Mouse (Mus musculus) thymus, adult 2 months (tissue): ENCODE measurements at regions not wholly inside any gene's neighbourhood (a gene's known extent, or its start where the extent isn't known, plus 50 kb on each side); places are given as distances from the start of the nearest gene placed in this dataset.

Source experiments
- DNase-seq: peaks from one replicate; pipeline ENCODE4 v3.0.0; 2021
- H3K27ac ChIP-seq: fragments of 200-500 bp; 2 replicates; pipeline ENCODE4 v1.5.1; 2012; ENCODE audit warnings: low read length, control low read depth; ENCODE audit not compliant: control insufficient read depth, insufficient read depth
- H3K27me3 ChIP-seq: fragments of 200-500 bp; 2 replicates; pipeline ENCODE4 v1.6.1; 2012; ENCODE audit warnings: mild to moderate bottlenecking, low read length, moderate library complexity, mixed read lengths; ENCODE audit not compliant: control insufficient read depth, insufficient read depth
- H3K36me3 ChIP-seq: fragments of 200-500 bp; 2 replicates; pipeline ENCODE4 v1.6.1; 2012; ENCODE audit warnings: mild to moderate bottlenecking, low read length, moderate library complexity; ENCODE audit not compliant: control insufficient read depth, insufficient read depth
- H3K4me1 ChIP-seq: fragments of 200-500 bp; replicated peaks from 2 replicates; pipeline ENCODE4 v1.6.1; 2012; ENCODE audit warnings: low read length; ENCODE audit not compliant: control insufficient read depth, insufficient read depth
- H3K4me3 ChIP-seq: fragments of 200-500 bp; 2 replicates; pipeline ENCODE4 v1.5.1; 2012; ENCODE audit warnings: mild to moderate bottlenecking, low read length, control low read depth, moderate library complexity; ENCODE audit not compliant: control insufficient read depth, insufficient read depth
- CTCF ChIP-seq: fragments of 200-500 bp; IDR thresholded peaks from 2 replicates; pipeline ENCODE4 v1.5.1; 2012; ENCODE audit warnings: mild to moderate bottlenecking, control low read depth, low read length, moderate library complexity, borderline replicate concordance; ENCODE audit not compliant: control insufficient read depth, poor library complexity, insufficient read depth; ENCODE audit errors: extremely low read depth
- POLR2A ChIP-seq: fragments of 200-500 bp; IDR thresholded peaks from 2 replicates; pipeline ENCODE4 v1.6.1; 2012; ENCODE audit warnings: mild to moderate bottlenecking, low read length, control low read depth, moderate library complexity; ENCODE audit not compliant: control insufficient read depth, poor library complexity, insufficient read depth; ENCODE audit errors: extremely low read depth
- WGBS: fragments of 180-500 bp; shearing (Covaris S2); methylation state at CpG from one replicate; pipeline ENCODE4 v1.1.7; 2018; 5-methylcytosine and 5-hydroxymethylcytosine counted together

DNA sequence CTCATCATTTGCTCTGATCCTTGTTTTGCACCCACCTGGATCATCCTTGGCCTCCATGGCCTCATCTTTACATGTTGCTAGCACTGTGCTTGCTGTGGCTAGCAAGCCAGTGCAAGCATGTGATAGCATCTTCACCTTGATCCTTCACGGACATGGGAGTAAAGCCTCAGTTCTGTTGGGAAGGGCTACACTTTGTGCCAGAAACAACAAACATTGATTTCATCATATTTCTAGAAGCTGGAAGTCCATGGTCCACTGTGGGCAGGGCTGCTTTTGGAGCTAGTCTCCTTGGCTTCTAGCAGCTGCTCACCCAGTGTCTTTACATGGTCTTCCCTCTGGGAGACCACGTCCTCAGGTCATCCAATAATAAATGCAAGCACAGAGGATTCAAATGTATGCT is 587.1 kb downstream of the Rnf144a start:
- H3K27ac ChIP-seq: no peak overlapping the region
- WGBS: 90% methylated on average over 2 of the region's 2 CpGs
- H3K4me1 ChIP-seq: peaks cover 2% of the 10 kb centered on the region; the same call in 1 of the 2 replicates
- no peak for TF ChIP-seq POLR2A
- no peak for TF ChIP-seq CTCF
- no peaks in the 10 kb centered on the region for H3K27me3 ChIP-seq
- no peaks in the 10 kb centered on the region for H3K36me3 ChIP-seq
- H3K4me3 ChIP-seq: no peak overlapping the region
- DNase-seq: no peak

DNA sequence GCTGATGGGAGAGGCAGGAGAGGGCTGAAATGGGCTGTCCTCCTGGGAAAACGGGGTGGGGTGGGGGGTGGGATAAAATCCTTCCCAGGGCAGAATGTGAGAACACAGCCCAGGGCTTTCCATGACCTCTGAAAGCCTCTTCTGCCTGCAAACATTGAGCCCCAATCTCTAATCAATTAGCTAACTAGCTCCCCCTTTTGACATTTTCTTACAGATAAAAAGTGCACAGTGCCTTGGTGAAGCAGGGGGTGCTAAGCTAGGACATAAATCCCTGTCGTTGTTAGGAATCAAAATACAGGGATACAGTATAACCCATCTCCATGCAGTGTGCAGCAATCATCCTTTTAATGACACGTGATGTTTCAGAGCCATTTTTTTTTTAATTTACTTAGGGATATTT is 588.1 kb downstream of the Rnf144a start:
- TF ChIP-seq POLR2A: no peak
- no peak for TF ChIP-seq CTCF
- H3K4me1 ChIP-seq: peaks cover 2% of the 10 kb centered on the region; the same call in 1 of the 2 replicates
- H3K27ac ChIP-seq: no peak overlapping the region
- 49% methylated on average over 3 of the region's 3 CpGs for whole genome bisulfite sequencing
- no peak overlapping the region for H3K4me3 ChIP-seq
- no peaks in the 10 kb centered on the region for H3K36me3 ChIP-seq
- no peak for DNase-seq
- no peaks in the 10 kb centered on the region for H3K27me3 ChIP-seq

DNA sequence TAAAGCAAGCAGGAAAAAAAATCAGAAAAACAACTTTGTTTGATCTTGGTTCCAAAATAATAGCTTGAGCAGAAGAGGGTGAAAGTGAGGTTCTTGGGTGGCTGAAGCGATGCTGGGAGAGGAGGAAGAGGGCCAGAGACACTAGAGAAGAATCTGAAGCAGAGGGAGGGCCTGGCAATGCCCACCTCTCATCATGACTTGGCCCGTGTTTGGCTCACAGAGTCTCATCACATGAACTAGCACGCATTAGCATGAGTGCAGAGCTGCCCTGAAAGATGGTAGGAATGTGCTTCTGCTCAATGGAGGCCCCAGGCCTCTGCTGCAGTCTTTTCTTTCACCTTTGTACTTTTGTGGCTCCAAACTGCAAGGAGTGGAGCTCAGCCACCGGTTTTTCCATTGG is 588.6 kb downstream of the Rnf144a start:
- WGBS: 79% methylated on average over 4 of the region's 4 CpGs
- Histone ChIP-seq H3K4me1 (peaks cover 2% of the 10 kb centered on the region; the same call in 1 of the 2 replicates), H3K36me3 (no peaks in the 10 kb centered on the region), H3K27me3 (no peaks in the 10 kb centered on the region), H3K27ac (no peak overlapping the region), H3K4me3 (no peak overlapping the region)
- TF ChIP-seq POLR2A: no peak
- TF ChIP-seq CTCF: no peak
- no peak for DNase-seq

DNA sequence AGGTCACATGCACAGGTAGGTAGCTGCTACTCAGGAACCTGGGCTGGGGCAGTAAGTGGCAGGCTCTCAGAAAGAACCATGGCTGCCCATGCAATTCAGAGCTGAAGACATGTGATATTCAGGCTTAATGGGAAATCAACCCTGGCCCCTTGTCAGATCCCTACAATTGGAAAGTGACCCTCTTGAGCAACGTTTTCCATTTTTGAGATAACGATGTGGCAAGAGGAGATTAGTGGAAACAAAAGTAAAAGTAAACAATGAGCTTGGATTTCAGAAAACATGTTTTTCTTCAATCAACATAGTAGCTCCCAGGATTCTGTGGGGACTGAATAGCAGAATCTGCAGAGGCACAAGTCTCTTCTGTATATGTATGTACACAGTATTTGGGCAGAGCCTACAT is 598.8 kb downstream of the Rnf144a start:
- no peak for DNase-seq
- no peaks in the 10 kb centered on the region for H3K27me3 ChIP-seq
- WGBS: 79% methylated on average over 2 of the region's 2 CpGs
- H3K27ac ChIP-seq: no peak overlapping the region
- H3K36me3 ChIP-seq: no peaks in the 10 kb centered on the region
- no peak overlapping the region for H3K4me3 ChIP-seq
- no peaks in the 10 kb centered on the region for H3K4me1 ChIP-seq
- no peak for TF ChIP-seq CTCF
- TF ChIP-seq POLR2A: no peak

DNA sequence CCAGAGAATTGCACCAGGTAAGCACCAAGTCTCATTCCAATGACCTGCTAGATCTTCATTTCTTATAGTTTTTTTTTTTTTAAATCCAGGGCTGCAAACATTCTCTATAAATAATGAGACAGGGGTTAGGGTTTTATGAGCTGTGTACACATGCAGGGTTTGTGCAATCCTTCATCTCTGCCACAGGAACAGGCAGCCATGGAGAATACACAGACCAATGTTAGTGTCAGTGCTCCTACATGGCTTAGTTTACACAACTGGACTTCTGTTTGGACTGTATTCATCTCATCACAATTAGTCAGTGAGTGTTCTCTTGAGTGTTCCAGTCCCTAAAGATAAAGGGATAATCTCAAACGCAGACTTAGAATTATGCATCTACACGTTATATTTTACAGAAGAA is 620.0 kb downstream of the Rnf144a start:
- no peak for DNase-seq
- TF ChIP-seq CTCF (no peak), POLR2A (no peak)
- Histone ChIP-seq H3K4me1 (no peaks in the 10 kb centered on the region), H3K27ac (no peak overlapping the region), H3K27me3 (no peaks in the 10 kb centered on the region), H3K36me3 (no peaks in the 10 kb centered on the region), H3K4me3 (no peak overlapping the region)
- 95% methylated on average over 2 of the region's 2 CpGs for WGBS

DNA sequence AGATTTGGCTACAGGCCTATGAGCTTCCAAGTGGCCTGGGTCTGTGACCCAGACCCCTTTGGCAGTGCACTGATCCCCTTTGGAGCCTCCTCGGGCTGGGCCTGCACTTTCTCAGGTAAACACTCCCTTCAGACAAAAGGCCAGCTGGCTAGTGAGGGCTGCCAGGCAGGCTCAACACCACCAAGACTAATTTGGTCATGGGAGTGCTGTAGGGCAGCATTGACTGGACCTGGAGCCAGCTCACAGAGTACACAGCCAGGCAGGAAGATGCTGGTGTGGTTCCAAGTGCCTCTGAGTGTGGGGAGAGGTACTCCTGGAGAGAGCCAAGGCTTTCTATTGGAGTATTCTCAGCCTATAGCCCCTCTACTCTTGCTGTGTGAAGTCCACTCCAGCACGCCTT is 620.5 kb downstream of the Rnf144a start:
- H3K36me3 ChIP-seq: no peaks in the 10 kb centered on the region
- H3K4me1 ChIP-seq: no peaks in the 10 kb centered on the region
- H3K27me3 ChIP-seq: no peaks in the 10 kb centered on the region
- H3K27ac ChIP-seq: no peak overlapping the region
- 62% methylated on average over 2 of the region's 2 CpGs for WGBS
- no peak for TF ChIP-seq POLR2A
- TF ChIP-seq CTCF: no peak
- no peak overlapping the region for H3K4me3 ChIP-seq
- DNase-seq: no peak

DNA sequence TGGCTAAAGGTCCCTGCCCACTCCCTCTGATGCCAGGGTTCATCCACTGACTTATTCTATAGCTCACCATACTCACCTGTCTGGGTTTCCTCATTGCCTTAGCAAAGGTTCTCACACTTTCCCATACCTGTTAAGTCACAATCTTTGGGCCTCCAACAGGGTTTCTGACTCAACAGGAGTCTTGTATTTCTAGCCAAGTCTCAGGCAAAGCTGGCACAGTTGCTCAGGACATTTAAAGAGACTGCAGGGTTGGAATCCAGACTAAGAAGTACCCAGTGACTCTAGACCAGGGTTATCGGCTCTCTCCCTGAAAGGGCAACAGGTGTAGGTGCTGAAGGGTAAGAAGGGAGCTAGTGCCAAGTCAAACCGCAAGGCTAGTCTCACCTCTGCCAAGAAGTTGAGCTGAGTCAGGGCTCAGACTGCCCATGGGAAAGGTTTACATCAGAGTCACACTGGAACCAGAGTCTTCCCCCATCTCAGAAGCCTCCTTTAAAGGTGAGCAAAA is 622.4 kb downstream of the Rnf144a start:
- WGBS: 95% methylated on average over 2 of the region's 2 CpGs
- Histone ChIP-seq H3K36me3 (no peaks in the 10 kb centered on the region), H3K27ac (no peak overlapping the region), H3K27me3 (no peaks in the 10 kb centered on the region), H3K4me1 (no peaks in the 10 kb centered on the region), H3K4me3 (no peak overlapping the region)
- no peak for DNase-seq
- TF ChIP-seq CTCF (no peak), POLR2A (no peak)
